Mouse (Mus musculus) myocyte (in vitro differentiated cells): ENCODE data around the gene Acox1. TPM values are rescaled to one million over a fixed set of nuclear protein-coding genes. Genes with fewer than 3 reads are reported as not detected.

Experiments used
- H3K27me3 ChIP-seq: one replicate; pipeline ENCODE4 v1.6.1; 2011; ENCODE audit not compliant: control insufficient read depth, insufficient read depth, insufficient read length
- H3K36me3 ChIP-seq: one replicate; pipeline ENCODE4 v1.6.1; 2011; ENCODE audit not compliant: control insufficient read depth, insufficient read depth
- H3K4me2 ChIP-seq: one replicate; pipeline ENCODE4 v1.6.1; 2011; ENCODE audit warnings: low read depth, control low read depth
- H3K4me3 ChIP-seq: one replicate; pipeline ENCODE4 v1.5.1; 2011; ENCODE audit warnings: mild to moderate bottlenecking, control low read depth, moderate library complexity
- H3K79me2 ChIP-seq: one replicate; pipeline ENCODE4 v1.6.1; 2011; ENCODE audit not compliant: control insufficient read depth, insufficient read depth
- H3ac ChIP-seq: one replicate; pipeline ENCODE4 v1.6.1; 2011; ENCODE audit not compliant: control insufficient read depth, insufficient read length
- CEBPB ChIP-seq: IDR thresholded peaks from 2 replicates; pipeline ENCODE4 v1.6.1; 2011; ENCODE audit warnings: mild to moderate bottlenecking, moderate library complexity; ENCODE audit not compliant: poor library complexity, insufficient read depth, severe bottlenecking
- E2F4 ChIP-seq: IDR thresholded peaks from one replicate; pipeline ENCODE4 v1.6.1; 2011; ENCODE audit warnings: mild to moderate bottlenecking, control low read depth, moderate library complexity; ENCODE audit not compliant: insufficient read depth
- MAX ChIP-seq: IDR thresholded peaks from one replicate; pipeline ENCODE4 v1.6.1; 2011; ENCODE audit warnings: low read depth, mild to moderate bottlenecking, control low read depth
- MYOD1 ChIP-seq, 3 experiments: IDR thresholded peaks; one replicate each; pipeline ENCODE4 v1.6.1; 2011; ENCODE audit warnings: control low read depth in 2 of 3, low read depth in 2 of 3, mild to moderate bottlenecking in 2 of 3, moderate library complexity in 1 of 3; ENCODE audit not compliant: insufficient read length in 2 of 3, control insufficient read depth in 1 of 3
- MYOG ChIP-seq, 3 experiments: IDR thresholded peaks; one replicate each; pipeline ENCODE4 v1.6.1; 2011; ENCODE audit warnings: control low read depth in 2 of 3, low read depth in 2 of 3, mild to moderate bottlenecking in 2 of 3; ENCODE audit not compliant: insufficient read length in 2 of 3, control insufficient read depth in 1 of 3, insufficient read depth in 1 of 3
- POLR2A ChIP-seq: IDR thresholded peaks from one replicate; pipeline ENCODE4 v1.6.1; 2011; ENCODE audit warnings: low read depth, mild to moderate bottlenecking, control low read depth, moderate library complexity; ENCODE audit not compliant: insufficient read length
- POLR2AphosphoS2 ChIP-seq: IDR thresholded peaks from one replicate; pipeline ENCODE4 v1.6.1; 2011; ENCODE audit warnings: low read depth, control low read depth; ENCODE audit not compliant: insufficient read length
- REST ChIP-seq: IDR thresholded peaks from one replicate; pipeline ENCODE4 v1.6.1; 2011; ENCODE audit warnings: mild to moderate bottlenecking, control low read depth, moderate library complexity; ENCODE audit not compliant: insufficient read depth, insufficient read length
- SRF ChIP-seq: IDR thresholded peaks from one replicate; pipeline ENCODE4 v1.6.1; 2011; ENCODE audit warnings: low read depth; ENCODE audit not compliant: control insufficient read depth, insufficient read length
- TCF12 ChIP-seq: IDR thresholded peaks from one replicate; pipeline ENCODE4 v1.6.1; 2011; ENCODE audit warnings: mild to moderate bottlenecking, control low read depth; ENCODE audit not compliant: poor library complexity, insufficient read depth, severe bottlenecking
- TCF3 ChIP-seq: IDR thresholded peaks from one replicate; pipeline ENCODE4 v1.6.1; 2011; ENCODE audit warnings: low read depth, control low read depth; ENCODE audit not compliant: insufficient read length
- USF1 ChIP-seq: IDR thresholded peaks from one replicate; pipeline ENCODE4 v1.6.1; 2011; ENCODE audit warnings: low read depth, mild to moderate bottlenecking, control low read depth, moderate library complexity
- polyA plus RNA-seq: library from polyadenylated mRNA; unstranded; fragments of >200 nt; fragmentation: generic; extraction: Trizol; gene quantifications from one replicate; pipeline ENCODE4 v1.2.1, GENCODE M21; 2012; ENCODE audit warnings: missing spikeins

The Acox1 gene
- polyA plus RNA-seq, 1 experiment: 36.4 TPM

- no peaks in the 10 kb centered on the region for H3K27me3 ChIP-seq
- no peak for TF ChIP-seq REST
- peak in 1 of 3 experiments; percentile 9 for TF ChIP-seq MYOG (IDR thresholded peaks at IDR 0.05; ENCODE audit: control insufficient read depth in 1 of 3, insufficient read depth in 1 of 3, insufficient read length in 2 of 3, low read depth in 2 of 3)
- peak in 2 of 3 experiments; percentile 39 to 44 for TF ChIP-seq MYOD1 (IDR thresholded peaks at IDR 0.05; ENCODE audit: control insufficient read depth in 1 of 3, insufficient read length in 2 of 3, low read depth in 2 of 3)
- peaks cover 25% of the 10 kb centered on the region for H3K79me2 ChIP-seq
- no peak overlapping the region for H3K4me3 ChIP-seq
- H3K4me2 ChIP-seq: no peak overlapping the region
- no peak overlapping the region for H3ac ChIP-seq
- peaks cover 3% of the 10 kb centered on the region for H3K36me3 ChIP-seq
Observed at GRCm38 (mm10) chr11:116133497-116133896, 65.3 kb downstream of the Acox1 start.

- no peak overlapping the region for H3K4me2 ChIP-seq
- H3K79me2 ChIP-seq: peaks cover 19% of the 10 kb centered on the region
- H3ac ChIP-seq: no peak overlapping the region
- H3K27me3 ChIP-seq: no peaks in the 10 kb centered on the region
- TF ChIP-seq MYOG (IDR thresholded peaks at IDR 0.05; ENCODE audit: control insufficient read depth in 1 of 3, insufficient read depth in 1 of 3, insufficient read length in 2 of 3, low read depth in 2 of 3) (no peak), MYOD1 (IDR thresholded peaks at IDR 0.05; ENCODE audit: control insufficient read depth in 1 of 3, insufficient read length in 2 of 3, low read depth in 2 of 3) (no peak), POLR2A (no peak), MAX (no peak), USF1 (no peak), CEBPB (no peak), TCF3 (no peak), POLR2AphosphoS2 (no peak), REST (no peak), TCF12 (no peak), E2F4 (no peak)
- no peak overlapping the region for H3K4me3 ChIP-seq
- peaks cover 3% of the 10 kb centered on the region for H3K36me3 ChIP-seq
Observed at GRCm38 (mm10) chr11:116132366-116133333, 66.2 kb downstream of the Acox1 start.

GRCm38 (mm10) chr11:116131349-116132170, 67.3 kb downstream of the Acox1 start:
- Histone ChIP-seq H3K4me2 (peak overlapping the region; percentile 93), H3K27me3 (no peaks in the 10 kb centered on the region), H3K79me2 (peaks cover 8% of the 10 kb centered on the region), H3K4me3 (peak overlapping the region; percentile 57), H3ac (peak overlapping the region; percentile 27), H3K36me3 (peaks cover 3% of the 10 kb centered on the region)
- TF ChIP-seq REST (no peak), MAX (no peak)

- Histone ChIP-seq H3K27me3 (no peaks in the 10 kb centered on the region), H3ac (peak within 1 kb of the TSS; percentile 27), H3K36me3 (peaks cover 3% of the 10 kb centered on the region), H3K4me2 (peak within 1 kb of the TSS; percentile 93), H3K79me2 (peaks cover under 1% of the 10 kb centered on the region), H3K4me3 (peak within 1 kb of the TSS; percentile 57)
- TF ChIP-seq POLR2A (peak; percentile 75), TCF3 (no peak), REST (no peak), SRF (peak; percentile 41), MYOD1 (IDR thresholded peaks at IDR 0.05; ENCODE audit: control insufficient read depth in 1 of 3, insufficient read length in 2 of 3, low read depth in 2 of 3) (peak in 1 of 3 experiments; percentile 76), MAX (peak; percentile 77), MYOG (IDR thresholded peaks at IDR 0.05; ENCODE audit: control insufficient read depth in 1 of 3, insufficient read depth in 1 of 3, insufficient read length in 2 of 3, low read depth in 2 of 3) (peak in 2 of 3 experiments; percentile 62), TCF12 (no peak), POLR2AphosphoS2 (peak; percentile 83), E2F4 (no peak), USF1 (no peak), CEBPB (no peak)
Observed at GRCm38 (mm10) chr11:116130488-116131205, 68.2 kb downstream of the Acox1 start, which contains the start of gene Trim65. Gene Trim65, minus strand, starts transcription at chr11:116131128.
